Mouse (Mus musculus): ENCODE data around the gene Ociad2. TPM values are rescaled to one million over a fixed set of nuclear protein-coding genes. Genes with fewer than 3 reads are reported as not detected.

Gene Ociad2
- polyA plus RNA-seq, 1 experiment from 2014 or later, result 22.5 TPM

DNA sequence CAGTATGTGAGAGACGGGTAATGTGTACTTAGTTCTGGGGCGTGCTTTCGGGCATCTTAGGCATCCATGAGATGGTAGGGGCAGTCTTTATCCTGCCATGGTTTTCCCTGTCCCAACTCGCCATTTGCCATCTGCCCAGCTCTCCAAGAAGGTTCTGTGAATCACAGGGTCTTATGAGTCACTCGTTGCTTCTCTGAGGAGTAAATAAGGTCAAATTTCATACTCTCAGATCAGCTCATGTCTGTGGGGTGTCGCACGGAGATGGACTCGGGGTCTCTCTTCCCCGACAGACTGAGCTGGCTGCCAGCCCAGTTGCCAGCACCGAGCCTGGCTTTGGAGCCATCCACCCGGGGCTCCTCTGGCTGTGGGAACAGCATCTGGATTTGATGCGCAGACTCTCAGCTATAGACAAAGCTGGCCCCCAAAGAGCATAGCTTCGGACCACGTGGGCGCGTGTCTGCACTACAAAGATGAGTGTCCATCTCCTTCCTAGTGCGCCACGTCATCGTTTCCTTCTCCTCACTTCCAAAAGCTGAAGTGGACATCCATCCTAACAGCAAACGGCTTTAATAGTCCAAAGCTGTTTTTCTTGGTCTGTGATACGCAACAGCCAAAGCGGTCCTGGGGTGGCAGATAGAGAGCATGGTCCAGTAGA, 2.0 kb upstream of the Ociad2 start:
- WGBS, result 90% methylated on average over 22 of the region's 22 CpGs
- H3K4me2 ChIP-seq (ENCODE audit: low read depth, low read length), result no peak overlapping the region
- no peaks in the 10 kb centered on the region for H3K36me3 ChIP-seq (ENCODE audit: control insufficient read depth, insufficient read depth, low read length)
- H3K4me1 ChIP-seq (ENCODE audit: control insufficient read depth, insufficient read depth, low read length), result no peaks in the 10 kb centered on the region; the same call in 1 of the 2 replicates
- H3K4me3 ChIP-seq (ENCODE audit: low read depth, low read length), result no peak overlapping the region
- no peaks in the 10 kb centered on the region for H3K27me3 ChIP-seq (ENCODE audit: control insufficient read depth, insufficient read depth, low read length)
- H3K9me3 ChIP-seq (ENCODE audit: control insufficient read depth, low read length), result no peaks in the 10 kb centered on the region
- no peak for ATAC-seq (ENCODE audit: low read depth)
- H3K27ac ChIP-seq (ENCODE audit: low read depth, low read length), result no peak overlapping the region
- H3K9ac ChIP-seq (replicated peaks; ENCODE audit: low read depth, low read length), result no peak overlapping the region

DNA sequence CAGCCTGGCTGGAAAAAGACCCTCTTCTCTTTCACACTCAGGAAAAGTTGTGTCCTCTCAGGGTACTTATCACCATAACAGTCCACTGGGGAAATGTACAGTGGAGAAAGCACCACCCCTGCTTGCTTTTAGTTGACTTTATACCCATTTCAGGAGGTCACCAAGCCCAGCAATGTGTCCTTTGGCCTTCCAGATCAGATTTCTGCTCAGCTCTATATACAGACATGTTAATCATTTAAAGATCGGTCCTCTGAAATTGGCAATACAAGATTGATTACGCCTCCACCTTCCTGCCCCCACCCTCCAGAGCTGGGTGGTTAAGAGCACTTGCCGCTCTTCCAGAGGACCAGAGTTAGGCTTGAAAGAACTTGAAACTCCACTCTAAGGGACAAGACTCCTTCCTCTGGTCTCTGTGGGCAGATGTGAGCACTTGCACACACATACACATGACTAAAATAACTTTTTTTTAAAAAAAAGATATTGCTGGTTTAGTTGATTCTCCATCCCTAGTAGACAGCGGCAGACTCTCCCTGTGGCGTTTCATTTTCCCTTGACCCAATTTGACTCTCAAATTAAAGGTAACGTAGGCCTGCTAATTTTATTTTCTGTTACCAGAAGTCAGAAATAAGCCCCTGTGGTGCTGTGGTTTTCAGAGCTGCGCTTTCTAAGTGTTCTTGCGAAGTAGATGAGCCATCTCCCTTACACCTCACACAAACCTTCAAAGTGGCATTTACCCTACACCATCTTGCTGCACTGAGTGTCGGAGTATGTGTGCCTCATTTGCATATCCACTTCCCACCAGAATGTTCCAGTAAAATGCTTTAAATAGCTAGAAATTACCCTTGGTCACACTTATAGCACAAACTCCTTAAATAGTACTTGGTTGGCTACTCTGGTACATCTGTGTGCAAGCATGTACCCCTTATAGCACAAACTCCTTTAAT, 777 bp downstream of the Ociad2 start:
- 88% methylated on average over 9 of the region's 9 CpGs for WGBS
- Histone ChIP-seq H3K4me3 (ENCODE audit: low read depth, low read length) (no peak overlapping the region), H3K9ac (replicated peaks; ENCODE audit: low read depth, low read length) (no peak overlapping the region)

DNA sequence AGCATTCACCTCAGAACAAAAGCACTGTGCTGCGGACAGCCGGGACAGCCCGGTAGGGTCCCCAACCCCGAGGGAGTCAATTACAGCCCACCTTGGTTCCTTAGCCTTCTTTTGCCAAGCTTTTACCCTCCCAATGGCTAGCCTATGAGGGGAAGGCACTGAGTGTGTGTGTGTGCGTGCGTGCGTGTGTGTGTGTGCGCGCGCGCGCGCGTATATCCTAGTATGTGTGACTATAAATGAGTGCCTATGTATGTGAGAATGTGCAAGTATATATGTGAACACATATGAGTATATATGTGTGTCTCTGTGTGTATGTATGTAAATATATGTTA, 2.0 kb downstream of the Ociad2 start:
- no peaks in the 10 kb centered on the region for H3K9me3 ChIP-seq (ENCODE audit: control insufficient read depth, low read length)
- H3K27ac ChIP-seq (ENCODE audit: low read depth, low read length), result peak overlapping the region; percentile 67; the same call in 1 of the 2 replicates
- H3K4me3 ChIP-seq (ENCODE audit: low read depth, low read length), result peak overlapping the region; percentile 52
- ATAC-seq (ENCODE audit: low read depth), result peak; percentile 71
- no peaks in the 10 kb centered on the region for H3K36me3 ChIP-seq (ENCODE audit: control insufficient read depth, insufficient read depth, low read length)
- H3K9ac ChIP-seq (replicated peaks; ENCODE audit: low read depth, low read length), result peak overlapping the region; percentile 70
- WGBS, result 41% methylated on average over 14 of the region's 14 CpGs
- H3K27me3 ChIP-seq (ENCODE audit: control insufficient read depth, insufficient read depth, low read length), result no peaks in the 10 kb centered on the region
- H3K4me1 ChIP-seq (ENCODE audit: control insufficient read depth, insufficient read depth, low read length), result no peaks in the 10 kb centered on the region; the same call in 1 of the 2 replicates
- peak overlapping the region; percentile 84 for H3K4me2 ChIP-seq (ENCODE audit: low read depth, low read length)

More for the DNA sequence above, 777 bp downstream of the Ociad2 start:
- no peak overlapping the region for H3K27ac ChIP-seq (ENCODE audit: low read depth, low read length)
- no peak overlapping the region for H3K4me2 ChIP-seq (ENCODE audit: low read depth, low read length)
- H3K9me3 ChIP-seq (ENCODE audit: control insufficient read depth, low read length), result no peaks in the 10 kb centered on the region
- ATAC-seq (ENCODE audit: low read depth), result no peak
- no peaks in the 10 kb centered on the region for H3K36me3 ChIP-seq (ENCODE audit: control insufficient read depth, insufficient read depth, low read length)
- no peaks in the 10 kb centered on the region for H3K27me3 ChIP-seq (ENCODE audit: control insufficient read depth, insufficient read depth, low read length)
- H3K4me1 ChIP-seq (ENCODE audit: control insufficient read depth, insufficient read depth, low read length), result no peaks in the 10 kb centered on the region; the same call in 1 of the 2 replicates

DNA sequence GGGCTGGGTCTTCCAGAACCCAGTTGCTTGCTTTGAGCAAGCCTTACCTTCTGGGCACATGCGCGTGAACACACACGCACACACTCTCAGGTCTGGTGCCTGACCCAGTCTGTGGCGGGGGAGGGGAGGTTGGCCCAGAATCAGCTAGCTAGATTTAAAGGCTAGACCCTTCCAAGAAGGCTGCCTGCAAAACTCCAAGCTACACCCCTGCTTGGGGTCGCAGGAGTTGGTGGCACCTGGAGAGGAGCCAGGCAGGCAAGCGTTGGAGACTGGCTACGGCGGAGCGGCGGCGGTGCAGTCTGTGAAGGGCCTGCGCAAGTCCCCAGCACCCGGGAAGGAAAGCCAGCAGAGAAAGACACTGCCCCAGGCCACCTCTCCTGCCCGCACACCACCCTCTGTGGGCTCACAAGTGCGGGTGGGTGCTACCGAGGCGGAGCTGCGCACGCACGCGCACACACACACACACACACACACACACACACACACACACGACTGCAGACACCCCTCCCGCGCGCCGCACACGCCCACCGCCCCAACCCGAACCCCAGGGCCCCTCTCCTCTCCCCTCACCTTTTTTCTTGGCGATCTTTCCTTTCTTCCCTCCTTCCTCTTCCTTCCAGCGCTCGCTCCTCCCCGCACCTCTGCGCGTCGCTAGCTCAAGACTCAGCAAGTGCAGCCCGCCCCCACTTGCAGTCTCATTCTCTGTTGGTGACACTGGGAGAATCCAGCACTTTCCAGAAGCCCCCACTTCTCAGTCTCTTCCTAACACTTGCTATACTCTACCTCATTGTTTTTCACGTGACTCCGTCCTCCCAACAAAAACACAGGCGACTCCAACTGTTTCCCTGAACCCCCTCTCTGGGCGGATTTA, 2.6 kb downstream of the Ociad2 start:
- no peaks in the 10 kb centered on the region for H3K27me3 ChIP-seq (ENCODE audit: control insufficient read depth, insufficient read depth, low read length)
- H3K9me3 ChIP-seq (ENCODE audit: control insufficient read depth, low read length), result no peaks in the 10 kb centered on the region
- peak overlapping the region; percentile 84 for H3K4me2 ChIP-seq (ENCODE audit: low read depth, low read length)
- no peaks in the 10 kb centered on the region for H3K36me3 ChIP-seq (ENCODE audit: control insufficient read depth, insufficient read depth, low read length)
- 5% methylated on average over 28 of the region's 41 CpGs for WGBS
- H3K4me3 ChIP-seq (ENCODE audit: low read depth, low read length), result peak overlapping the region; percentile 52
- peak overlapping the region; percentile 70 for H3K9ac ChIP-seq (replicated peaks; ENCODE audit: low read depth, low read length)
- H3K4me1 ChIP-seq (ENCODE audit: control insufficient read depth, insufficient read depth, low read length), result no peaks in the 10 kb centered on the region; the same call in 1 of the 2 replicates
- H3K27ac ChIP-seq (ENCODE audit: low read depth, low read length), result peak overlapping the region; percentile 67
- ATAC-seq (ENCODE audit: low read depth), result peak; percentile 84

DNA sequence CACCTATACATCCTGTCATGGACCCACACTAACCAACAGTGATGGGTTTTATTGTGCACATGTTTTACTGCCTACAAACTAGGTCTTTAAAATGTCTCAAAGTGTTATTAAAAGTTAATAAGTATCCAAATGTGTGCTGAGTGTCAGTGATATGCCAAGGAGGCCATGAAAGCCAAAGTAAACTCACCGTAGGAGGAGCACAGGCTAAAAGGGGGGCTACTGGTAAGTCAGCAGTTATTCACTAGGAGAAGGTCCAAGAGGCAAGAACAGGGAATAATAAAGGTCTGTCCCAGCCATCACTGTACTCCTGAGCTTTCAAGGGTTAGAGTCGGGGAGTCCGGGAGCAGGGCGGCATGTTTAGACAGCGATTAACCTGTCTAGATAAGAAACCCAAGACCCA, 4.4 kb downstream of the Ociad2 start:
- no peaks in the 10 kb centered on the region; the same call in 1 of the 2 replicates for H3K4me1 ChIP-seq (ENCODE audit: control insufficient read depth, insufficient read depth, low read length)
- no peak overlapping the region for H3K4me3 ChIP-seq (ENCODE audit: low read depth, low read length)
- no peak for ATAC-seq (ENCODE audit: low read depth)

DNA sequence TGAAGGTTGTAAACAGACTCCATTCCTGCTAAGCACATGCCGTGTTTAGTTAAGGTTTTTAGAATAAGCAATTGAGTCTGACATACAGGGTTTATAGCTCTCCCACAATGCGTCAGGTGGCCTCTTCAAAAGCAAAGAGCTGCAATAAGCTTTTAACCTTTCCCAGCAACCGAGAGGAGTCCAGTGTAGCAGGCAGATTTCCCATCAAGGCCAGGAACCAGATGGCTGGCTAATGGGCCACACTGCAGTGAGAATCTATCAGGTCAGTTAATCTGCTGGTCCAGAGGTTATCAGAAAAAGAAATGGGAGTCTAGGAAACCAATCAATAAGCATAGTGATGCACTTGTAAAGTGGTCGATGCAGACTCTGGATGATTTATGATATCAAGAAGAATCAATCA, 9.8 kb downstream of the Ociad2 start:
- no peak overlapping the region for H3K4me2 ChIP-seq (ENCODE audit: low read depth, low read length)
- peak; percentile 56; the same call in 1 of the 2 replicates for ATAC-seq (ENCODE audit: low read depth)
- H3K9ac ChIP-seq (replicated peaks; ENCODE audit: low read depth, low read length), result no peak overlapping the region
- no peaks in the 10 kb centered on the region for H3K9me3 ChIP-seq (ENCODE audit: control insufficient read depth, low read length)
- H3K4me1 ChIP-seq (ENCODE audit: control insufficient read depth, insufficient read depth, low read length), result no peaks in the 10 kb centered on the region
- no peak overlapping the region for H3K27ac ChIP-seq (ENCODE audit: low read depth, low read length)
- WGBS, result 7% methylated on average over 4 of the region's 4 CpGs
- no peaks in the 10 kb centered on the region for H3K27me3 ChIP-seq (ENCODE audit: control insufficient read depth, insufficient read depth, low read length)
- H3K36me3 ChIP-seq (ENCODE audit: control insufficient read depth, insufficient read depth, low read length), result no peaks in the 10 kb centered on the region
- no peak overlapping the region for H3K4me3 ChIP-seq (ENCODE audit: low read depth, low read length)

More for the DNA sequence above, 4.4 kb downstream of the Ociad2 start:
- H3K4me2 ChIP-seq (ENCODE audit: low read depth, low read length), result no peak overlapping the region
- no peaks in the 10 kb centered on the region for H3K9me3 ChIP-seq (ENCODE audit: control insufficient read depth, low read length)
- 93% methylated on average over 5 of the region's 5 CpGs for WGBS
- H3K36me3 ChIP-seq (ENCODE audit: control insufficient read depth, insufficient read depth, low read length), result no peaks in the 10 kb centered on the region
- H3K27ac ChIP-seq (ENCODE audit: low read depth, low read length), result no peak overlapping the region
- no peak overlapping the region for H3K9ac ChIP-seq (replicated peaks; ENCODE audit: low read depth, low read length)
- no peaks in the 10 kb centered on the region for H3K27me3 ChIP-seq (ENCODE audit: control insufficient read depth, insufficient read depth, low read length)

DNA sequence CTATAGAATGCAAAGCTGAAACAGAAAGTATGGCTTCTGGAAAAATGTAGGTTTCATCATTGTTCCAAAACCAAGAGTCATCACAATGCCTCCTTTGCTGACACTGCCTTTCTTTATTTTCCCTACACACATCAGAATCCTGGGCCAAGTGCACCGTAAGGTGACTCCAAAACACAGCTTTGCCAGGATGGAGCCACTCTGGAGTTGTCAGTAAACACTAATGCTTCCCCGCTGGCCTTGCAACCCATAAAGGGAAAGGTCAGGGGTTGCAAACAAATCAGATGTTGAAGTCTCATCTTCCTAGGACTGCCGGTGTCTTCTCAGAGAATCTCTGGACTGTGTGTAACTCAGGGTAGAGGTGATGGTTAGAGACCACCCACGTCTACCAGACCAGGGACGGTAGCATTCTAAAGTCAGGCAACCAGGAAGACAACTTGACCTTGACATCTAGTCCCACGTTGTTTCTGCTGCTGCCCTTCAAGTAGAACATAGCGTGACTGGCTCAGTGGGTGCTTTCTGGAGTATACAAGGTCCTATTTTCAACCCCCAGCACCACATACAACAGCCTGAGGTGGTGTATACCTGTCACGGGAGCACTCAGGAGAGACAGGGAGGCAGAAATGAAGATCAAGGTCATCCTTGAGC, 16.2 kb downstream of the Ociad2 start:
- no peaks in the 10 kb centered on the region for H3K9me3 ChIP-seq (ENCODE audit: control insufficient read depth, low read length)
- no peaks in the 10 kb centered on the region for H3K27me3 ChIP-seq (ENCODE audit: control insufficient read depth, insufficient read depth, low read length)
- no peak for ATAC-seq (ENCODE audit: low read depth)
- H3K36me3 ChIP-seq (ENCODE audit: control insufficient read depth, insufficient read depth, low read length), result no peaks in the 10 kb centered on the region
- no peak overlapping the region for H3K4me2 ChIP-seq (ENCODE audit: low read depth, low read length)
- no peak overlapping the region for H3K4me3 ChIP-seq (ENCODE audit: low read depth, low read length)
- no peaks in the 10 kb centered on the region for H3K4me1 ChIP-seq (ENCODE audit: control insufficient read depth, insufficient read depth, low read length)
- no peak overlapping the region for H3K9ac ChIP-seq (replicated peaks; ENCODE audit: low read depth, low read length)
- H3K27ac ChIP-seq (ENCODE audit: low read depth, low read length), result no peak overlapping the region
- 82% methylated on average over 8 of the region's 8 CpGs for WGBS

DNA sequence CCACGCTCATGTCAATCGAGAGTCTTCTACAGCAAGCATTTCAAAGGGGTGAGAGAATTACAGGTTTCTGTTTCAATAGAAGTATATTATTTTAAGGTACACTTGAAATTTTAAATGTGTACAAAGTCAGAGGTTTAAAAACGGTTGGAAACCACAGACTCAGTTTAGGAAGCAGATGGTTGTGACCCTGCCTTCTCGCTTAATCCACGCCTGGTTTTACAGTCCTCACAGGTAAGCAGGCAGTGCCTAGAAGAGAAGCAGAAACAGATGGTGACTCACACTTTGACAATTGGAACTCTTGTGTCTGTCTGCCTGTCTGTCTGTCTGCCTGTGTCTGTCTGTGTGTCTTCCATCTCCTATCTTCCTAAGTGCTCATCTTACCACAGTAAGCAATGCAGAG, 17.2 kb downstream of the Ociad2 start:
- H3K9me3 ChIP-seq (ENCODE audit: control insufficient read depth, low read length), result no peaks in the 10 kb centered on the region
- H3K4me1 ChIP-seq (ENCODE audit: control insufficient read depth, insufficient read depth, low read length), result no peaks in the 10 kb centered on the region
- no peaks in the 10 kb centered on the region for H3K36me3 ChIP-seq (ENCODE audit: control insufficient read depth, insufficient read depth, low read length)
- no peak overlapping the region for H3K4me2 ChIP-seq (ENCODE audit: low read depth, low read length)
- ATAC-seq (ENCODE audit: low read depth), result no peak
- 88% methylated on average over 5 of the region's 5 CpGs for WGBS
- no peak overlapping the region for H3K4me3 ChIP-seq (ENCODE audit: low read depth, low read length)
- no peaks in the 10 kb centered on the region for H3K27me3 ChIP-seq (ENCODE audit: control insufficient read depth, insufficient read depth, low read length)
- no peak overlapping the region for H3K27ac ChIP-seq (ENCODE audit: low read depth, low read length)
- H3K9ac ChIP-seq (replicated peaks; ENCODE audit: low read depth, low read length), result no peak overlapping the region

Measured in neural tube, embryonic 14.5 days (tissue).